Mouse (Mus musculus): ENCODE results near the gene Ramac.

GRCm38 (mm10) chr7:81719216-81719661 is 43.5 kb upstream of the Ramac start:
- TF ChIP-seq HCFC1 (IDR thresholded peaks at IDR 0.05; ENCODE audit: borderline replicate concordance, insufficient read depth, low read length) = no peak
- no peak for TF ChIP-seq ZC3H11A (IDR thresholded peaks at IDR 0.05; ENCODE audit: borderline replicate concordance, low read depth, low read length)
- no peak for TF ChIP-seq CHD2 (IDR thresholded peaks at IDR 0.05; ENCODE audit: low read depth, low read length)
- no peak for TF ChIP-seq MAFK (IDR thresholded peaks at IDR 0.05; ENCODE audit: insufficient read depth, low read depth, low read length)

Data from ES-E14 (cell line).